Mouse (Mus musculus): ENCODE data around the gene Lamc1.
"Not testable (repeated sequence)": the region's sequence is repeated elsewhere in the genome, so short reads cannot be mapped to it uniquely, and the experiment has no call there.

The Lamc1 gene

GRCm38 (mm10) chr1:153332444-153333295, at the start of gene Lamc1:
Gene Lamc1, minus strand, starts transcription at chr1:153332786.
- no peak for DNase-seq (ENCODE audit: low spot score)

- no peak for DNase-seq (ENCODE audit: low spot score)
Measured at GRCm38 (mm10) chr1:153380746-153381282, 48.2 kb upstream of the Lamc1 start.

GRCm38 (mm10) chr1:153379832-153380231, 47.2 kb upstream of the Lamc1 start:
- no peak for DNase-seq (ENCODE audit: low spot score)

GRCm38 (mm10) chr1:153378587-153378986, 46.0 kb upstream of the Lamc1 start:
- DNase-seq (ENCODE audit: low spot score) = no peak

- DNase-seq (ENCODE audit: low spot score) = no peak
Measured at GRCm38 (mm10) chr1:153376446-153376845, 43.9 kb upstream of the Lamc1 start.

GRCm38 (mm10) chr1:153374136-153374535, 41.5 kb upstream of the Lamc1 start:
- no peak for DNase-seq (ENCODE audit: low spot score)

- no peak for DNase-seq (ENCODE audit: low spot score)
Measured at GRCm38 (mm10) chr1:153371846-153372245, 39.3 kb upstream of the Lamc1 start.

GRCm38 (mm10) chr1:153369011-153369410, 36.4 kb upstream of the Lamc1 start:
- no peak for DNase-seq (ENCODE audit: low spot score)

- no peak for DNase-seq (ENCODE audit: low spot score)
Measured at GRCm38 (mm10) chr1:153367048-153367447, 34.5 kb upstream of the Lamc1 start.

GRCm38 (mm10) chr1:153361926-153362325, 29.3 kb upstream of the Lamc1 start:
- DNase-seq (ENCODE audit: low spot score) = no peak

- DNase-seq (ENCODE audit: low spot score) = no peak
Measured at GRCm38 (mm10) chr1:153360556-153360955, 28.0 kb upstream of the Lamc1 start.

- no peak for DNase-seq (ENCODE audit: low spot score)
Measured at GRCm38 (mm10) chr1:153357218-153357617, 24.6 kb upstream of the Lamc1 start.

GRCm38 (mm10) chr1:153354466-153354865, 21.9 kb upstream of the Lamc1 start:
- no peak for DNase-seq (ENCODE audit: low spot score)

- no peak for DNase-seq (ENCODE audit: low spot score)
Measured at GRCm38 (mm10) chr1:153353736-153354430, 21.3 kb upstream of the Lamc1 start.

GRCm38 (mm10) chr1:153351034-153351433, 18.4 kb upstream of the Lamc1 start:
- DNase-seq (ENCODE audit: low spot score) = no peak

- no peak for DNase-seq (ENCODE audit: low spot score)
Measured at GRCm38 (mm10) chr1:153347726-153348125, 15.1 kb upstream of the Lamc1 start.

GRCm38 (mm10) chr1:153347040-153347439, 14.5 kb upstream of the Lamc1 start:
- no peak for DNase-seq (ENCODE audit: low spot score)

- no peak for DNase-seq (ENCODE audit: low spot score)
Measured at GRCm38 (mm10) chr1:153345699-153346291, 13.2 kb upstream of the Lamc1 start.

GRCm38 (mm10) chr1:153345002-153345401, 12.4 kb upstream of the Lamc1 start:
- DNase-seq (ENCODE audit: low spot score) = no peak

- not testable (repeated sequence) for DNase-seq (ENCODE audit: low spot score)
Measured at GRCm38 (mm10) chr1:153335451-153335850, 2.9 kb upstream of the Lamc1 start.

- DNase-seq (ENCODE audit: low spot score) = no peak
Measured at GRCm38 (mm10) chr1:153333296-153334121, 923 bp upstream of the Lamc1 start.

Measured in layer of hippocampus, adult 9-10 months (tissue).